Mouse (Mus musculus) adipocyte (in vitro differentiated cells): ENCODE data around the gene Gpnmb.

Experiments used
- DNase-seq: peaks from one replicate; pipeline ENCODE4 v3.0.0-alpha.2; 2016; ENCODE audit warnings: low spot score

Gene Gpnmb

DNA sequence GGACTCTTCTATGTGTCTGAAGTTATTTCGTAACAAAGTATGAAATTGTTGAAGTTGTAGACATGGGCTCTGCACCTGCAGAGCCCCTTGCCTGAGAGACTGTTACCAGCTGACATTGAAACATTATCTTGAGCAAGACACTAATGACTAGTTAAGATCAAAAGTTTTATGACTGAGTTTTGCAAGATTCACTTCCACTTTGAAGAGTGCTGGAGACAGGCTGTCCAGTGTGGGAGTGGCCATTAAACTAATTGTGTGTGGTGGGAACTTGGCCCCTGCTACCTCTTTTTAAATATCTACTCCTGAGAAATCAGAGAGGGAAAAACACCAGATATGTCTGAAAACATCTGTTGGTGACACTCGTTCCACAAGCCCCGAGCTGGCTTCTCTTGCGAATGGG lies 5.1 kb upstream of the Gpnmb start:
- DNase-seq = no peak

GRCm38 (mm10) chr6:49032783-49033182 lies 3.6 kb upstream of the Gpnmb start:
- no peak for DNase-seq

DNA sequence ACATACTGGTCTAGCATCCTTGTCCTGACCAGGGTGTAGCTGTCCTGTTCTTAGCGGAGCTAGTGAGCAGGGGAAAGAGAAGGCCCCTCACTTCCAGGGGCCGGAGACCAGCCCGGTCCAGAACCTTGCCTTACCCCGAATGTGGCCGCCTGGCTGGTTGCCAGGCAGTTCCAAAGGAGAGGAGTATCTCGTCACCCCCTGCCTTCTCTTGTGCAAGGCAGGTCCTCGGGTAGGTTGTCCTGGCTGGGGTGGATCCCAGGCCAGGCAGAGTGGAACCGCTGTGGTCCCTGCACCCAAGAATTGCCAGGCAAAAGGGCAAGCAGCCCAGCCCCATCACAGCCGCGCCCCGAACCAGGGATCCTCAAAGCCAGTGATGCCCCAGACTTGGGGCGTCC lies 919 bp downstream of the Gpnmb start:
- no peak for DNase-seq

DNA sequence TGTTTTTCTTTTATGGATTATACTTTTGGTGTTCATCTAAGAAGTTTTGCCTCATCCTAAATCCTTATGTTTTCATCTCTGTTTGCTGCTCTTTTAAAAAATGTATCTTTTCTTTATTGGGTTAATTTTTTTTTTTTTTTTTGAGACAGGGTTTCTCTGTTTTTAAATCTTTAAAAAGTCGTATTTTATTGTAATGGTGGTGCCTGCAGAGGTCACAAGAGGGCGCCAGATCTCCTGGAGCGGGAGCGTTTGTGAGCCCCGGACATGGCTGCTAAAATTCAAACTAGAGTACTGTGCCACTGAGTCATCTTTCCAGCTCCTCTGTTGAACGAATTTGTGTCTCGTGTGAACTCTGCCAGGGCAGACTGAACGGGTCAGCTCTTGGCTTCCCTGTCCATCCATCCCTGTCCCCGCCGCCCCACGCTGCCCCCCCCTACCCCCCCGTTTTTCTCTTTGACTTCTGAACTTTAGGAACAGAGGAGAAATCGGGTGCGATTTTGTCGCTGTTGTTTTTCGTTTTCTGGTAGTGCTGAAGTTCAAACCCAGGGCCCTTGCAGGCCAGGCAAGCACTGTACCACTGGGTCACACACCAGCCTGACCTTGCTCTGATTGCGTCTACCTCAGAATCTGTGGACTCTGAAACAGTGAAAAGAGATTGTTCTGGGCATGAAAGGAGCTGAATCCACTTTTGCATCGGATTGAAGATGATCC lies 3.3 kb downstream of the Gpnmb start:
- peak; percentile 77 for DNase-seq

DNA sequence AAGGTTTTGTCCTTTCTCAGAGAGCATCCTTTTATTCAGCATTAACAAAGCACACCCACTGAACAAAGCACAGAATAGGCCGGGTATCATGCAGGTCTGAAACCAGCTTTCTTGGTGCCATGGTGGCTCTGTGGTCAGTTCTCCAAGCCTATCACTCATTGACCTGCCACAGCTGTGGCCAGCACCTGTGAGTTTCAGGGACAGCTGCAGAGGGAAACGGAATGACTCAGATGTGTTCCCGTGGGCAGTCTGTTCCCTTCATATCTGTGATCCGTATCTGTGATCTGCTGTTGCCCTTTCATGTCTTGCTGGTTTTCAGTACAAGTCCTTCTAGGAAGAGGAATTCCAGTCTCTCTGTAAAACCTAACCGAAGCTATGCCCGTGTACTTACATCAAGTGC lies 10.2 kb downstream of the Gpnmb start:
- no peak for DNase-seq

DNA sequence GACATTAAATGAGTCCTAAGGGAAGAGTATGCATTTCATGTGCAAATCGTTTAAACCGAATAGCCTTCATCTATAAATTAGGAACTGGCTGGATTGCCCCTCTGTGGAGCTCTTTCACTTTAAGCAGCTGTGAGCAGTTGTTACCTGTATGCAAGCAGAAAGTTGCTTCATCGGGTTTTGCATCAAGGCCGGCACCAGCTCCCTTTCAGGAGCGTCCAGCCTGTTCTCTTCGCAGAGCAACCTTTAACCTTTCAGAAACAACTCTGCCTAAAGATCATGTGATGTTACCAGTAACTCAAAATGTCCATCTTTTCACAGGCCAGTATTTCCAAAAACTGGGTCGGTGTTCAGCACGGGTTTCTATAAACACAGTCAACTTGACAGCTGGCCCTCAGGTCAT lies 10.6 kb downstream of the Gpnmb start:
- DNase-seq = no peak

DNA sequence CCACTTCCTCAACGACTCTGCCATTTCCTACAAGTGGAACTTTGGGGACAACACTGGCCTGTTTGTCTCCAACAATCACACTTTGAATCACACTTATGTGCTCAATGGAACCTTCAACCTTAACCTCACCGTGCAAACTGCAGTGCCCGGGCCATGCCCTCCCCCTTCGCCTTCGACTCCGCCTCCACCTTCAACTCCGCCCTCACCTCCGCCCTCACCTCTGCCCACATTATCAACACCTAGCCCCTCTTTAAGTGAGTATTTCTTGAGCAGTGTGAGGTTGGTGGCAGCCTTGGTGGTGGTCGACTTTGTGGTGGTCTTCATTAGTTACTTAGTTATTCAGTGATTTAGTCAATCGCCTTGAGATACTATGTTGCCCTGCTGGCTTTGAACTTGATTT lies 11.5 kb downstream of the Gpnmb start:
- no peak for DNase-seq

DNA sequence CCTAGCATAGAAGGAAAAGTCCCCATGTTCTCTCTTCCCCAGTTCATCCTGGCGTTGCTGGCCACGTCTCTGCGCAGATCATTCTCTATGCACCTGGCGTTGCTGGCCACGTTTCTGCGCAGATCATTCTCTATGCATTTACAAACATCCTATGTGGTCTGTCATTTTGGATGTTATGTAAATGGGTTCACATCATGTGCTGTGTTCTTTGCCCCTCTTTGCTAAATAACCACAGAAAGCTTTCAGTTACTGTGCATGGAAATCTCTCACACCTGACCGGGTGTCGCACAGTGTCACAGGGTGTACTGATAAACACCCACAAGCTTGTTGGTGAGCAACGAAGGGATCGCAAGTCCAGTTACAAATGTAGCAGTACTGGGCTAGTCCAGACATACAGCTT lies 12.0 kb downstream of the Gpnmb start:
- no peak for DNase-seq

- no peak for DNase-seq
Measured at GRCm38 (mm10) chr6:49050677-49051410, 14.5 kb downstream of the Gpnmb start.

DNA sequence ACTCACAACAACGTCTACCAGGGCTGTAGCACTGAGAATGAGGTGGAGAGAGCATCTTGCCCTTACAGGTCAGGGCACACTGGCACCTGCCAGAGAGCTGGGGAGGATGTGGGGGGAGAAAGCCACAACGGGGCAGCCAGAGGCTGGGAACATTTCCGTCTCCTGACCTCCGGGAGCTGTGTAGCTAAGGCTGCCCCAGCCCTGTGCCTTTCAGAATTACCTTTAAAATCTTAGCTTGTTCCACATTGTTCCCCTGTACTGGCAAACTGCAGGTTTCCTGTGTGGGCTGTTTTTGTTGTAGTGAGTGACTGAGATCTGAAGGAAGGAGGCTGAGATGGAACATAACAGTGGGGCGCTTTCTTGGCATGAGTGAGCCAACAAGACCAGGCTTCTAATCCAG lies 15.8 kb downstream of the Gpnmb start:
- DNase-seq = no peak

DNA sequence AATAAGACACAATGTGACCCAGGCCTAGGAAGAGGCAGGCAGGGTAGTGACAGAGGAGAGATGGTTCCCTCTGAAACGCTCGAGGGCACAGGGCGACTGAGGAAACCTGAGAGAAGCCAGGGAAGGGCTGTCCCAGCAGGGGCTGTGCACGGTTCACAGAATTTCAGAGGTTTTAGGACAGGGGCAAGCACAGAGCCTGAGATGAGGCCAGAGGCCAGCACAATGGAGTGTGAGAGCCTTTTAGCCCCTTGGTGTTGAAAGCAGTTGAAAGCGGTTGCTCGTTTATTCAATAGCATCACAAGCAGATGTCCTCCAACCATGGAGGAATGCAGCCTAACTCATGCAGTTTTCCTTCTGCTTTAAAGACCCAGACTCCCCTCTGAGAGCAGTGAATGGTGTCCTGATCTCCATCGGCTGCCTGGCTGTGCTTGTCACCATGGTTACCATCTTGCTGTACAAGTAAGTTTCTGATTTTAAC lies 18.9 kb downstream of the Gpnmb start:
- no peak for DNase-seq

DNA sequence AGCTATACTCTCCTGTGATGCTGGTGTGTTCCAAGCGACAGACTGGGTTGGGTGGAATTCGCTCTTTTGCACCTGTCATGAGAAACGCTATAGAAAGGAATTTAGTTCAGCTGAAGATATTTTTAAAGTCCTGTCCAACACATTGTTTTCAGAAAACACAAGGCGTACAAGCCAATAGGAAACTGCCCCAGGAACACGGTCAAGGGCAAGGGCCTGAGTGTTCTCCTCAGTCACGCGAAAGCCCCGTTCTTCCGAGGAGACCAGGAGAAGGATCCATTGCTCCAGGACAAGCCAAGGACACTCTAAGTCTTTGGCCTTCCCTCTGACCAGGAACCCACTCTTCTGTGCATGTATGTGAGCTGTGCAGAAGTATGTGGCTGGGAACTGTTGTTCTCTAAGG lies 19.7 kb downstream of the Gpnmb start:
- no peak for DNase-seq

DNA sequence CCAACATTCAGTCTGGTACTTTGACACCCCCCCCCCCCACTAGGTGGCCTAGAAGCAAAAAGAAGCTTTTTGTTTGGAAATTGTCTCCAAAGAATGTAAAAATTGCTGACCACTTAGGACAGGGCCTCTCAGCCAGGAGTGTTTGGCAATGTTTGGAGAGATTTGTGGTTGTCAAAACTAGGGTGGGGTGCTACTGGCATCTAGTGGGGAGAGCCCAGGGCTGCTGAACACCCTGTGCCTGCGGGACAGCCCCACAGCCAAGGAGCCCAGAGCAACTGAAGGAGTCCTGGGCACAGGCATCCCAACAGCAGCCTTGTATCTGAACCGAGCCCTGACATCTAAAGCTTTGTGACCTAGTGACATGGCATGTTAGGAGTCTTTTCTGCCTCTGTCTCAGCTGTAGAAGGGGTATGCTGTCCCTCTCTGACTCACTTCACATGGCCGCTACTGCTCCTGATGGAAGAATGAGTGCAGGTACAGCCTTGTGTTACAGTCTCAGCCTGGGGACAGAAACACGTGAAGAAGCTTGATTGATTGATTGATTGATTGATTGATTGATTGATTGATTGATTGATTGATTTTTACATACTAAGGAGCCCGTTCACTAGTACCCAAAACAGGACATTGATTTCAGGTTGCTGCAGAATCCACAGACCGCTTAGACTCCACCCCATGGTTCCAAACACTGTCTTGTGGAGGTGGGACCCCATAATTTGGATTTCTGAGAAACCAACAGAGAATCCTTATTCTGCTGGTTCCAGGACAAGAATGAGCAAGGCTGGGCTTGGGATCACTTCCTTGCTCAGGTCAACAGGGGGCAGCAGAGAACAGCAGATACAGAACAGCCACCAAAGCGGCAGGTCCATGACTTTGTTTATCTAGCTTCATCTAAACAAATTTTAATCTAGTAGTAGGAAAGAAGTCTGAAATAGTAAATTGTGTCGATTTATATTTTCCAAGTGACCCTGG lies 21.0 kb downstream of the Gpnmb start:
- peak; percentile 92 for DNase-seq

GRCm38 (mm10) chr6:49068361-49068760 lies 32.0 kb downstream of the Gpnmb start:
- DNase-seq = no peak

GRCm38 (mm10) chr6:49073304-49074116 lies 37.2 kb downstream of the Gpnmb start, which contains the start of gene Malsu1:
Gene Malsu1 (plus strand): TSS chr6:49073795.
- peak; percentile 98 for DNase-seq

GRCm38 (mm10) chr6:49074117-49074490 lies 37.8 kb downstream of the Gpnmb start:
- DNase-seq = no peak

- no peak for DNase-seq
Measured at GRCm38 (mm10) chr6:49077894-49078293, 41.5 kb downstream of the Gpnmb start.

DNA sequence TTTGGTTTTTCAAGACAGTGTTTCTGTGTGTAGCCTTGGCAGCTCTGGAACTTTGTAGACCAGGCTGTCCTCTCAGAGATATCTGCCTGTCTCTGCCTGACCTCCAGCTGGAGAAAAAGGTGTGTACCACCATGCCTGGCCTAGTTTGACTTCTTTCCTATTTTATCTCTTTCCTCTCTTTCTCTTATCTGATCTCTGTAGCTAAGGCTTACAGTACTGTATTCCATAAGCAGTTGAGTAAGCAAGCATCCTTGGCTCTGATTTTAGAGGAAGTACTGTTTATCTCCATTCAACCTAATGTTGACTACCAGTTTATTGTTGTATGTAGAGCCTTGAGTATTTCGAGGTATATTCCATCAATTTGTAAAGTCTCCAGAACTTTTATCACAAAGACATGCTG lies 43.0 kb downstream of the Gpnmb start:
- no peak for DNase-seq

- DNase-seq = no peak
Measured at GRCm38 (mm10) chr6:49083008-49083407, 46.7 kb downstream of the Gpnmb start.

DNA sequence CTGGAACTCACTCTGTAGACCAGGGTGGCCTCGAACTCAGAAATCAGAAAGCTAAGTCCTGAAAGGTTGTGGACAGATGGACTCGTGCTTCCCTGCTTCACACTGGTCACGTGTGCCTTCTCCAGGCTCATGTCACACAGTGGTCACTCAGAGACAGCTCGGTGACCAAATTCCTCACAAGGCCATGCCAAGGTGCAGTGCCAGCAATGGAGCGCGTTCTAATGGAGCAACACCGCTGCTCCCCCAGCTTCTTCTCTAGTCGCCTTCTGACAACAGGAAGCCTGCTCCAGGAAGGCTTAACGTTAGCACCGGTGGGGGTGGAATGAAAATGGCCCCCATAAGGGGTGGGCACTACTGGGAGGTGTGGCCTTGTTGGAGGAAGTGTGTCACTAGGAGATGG lies 58.6 kb downstream of the Gpnmb start:
- DNase-seq = no peak

DNA sequence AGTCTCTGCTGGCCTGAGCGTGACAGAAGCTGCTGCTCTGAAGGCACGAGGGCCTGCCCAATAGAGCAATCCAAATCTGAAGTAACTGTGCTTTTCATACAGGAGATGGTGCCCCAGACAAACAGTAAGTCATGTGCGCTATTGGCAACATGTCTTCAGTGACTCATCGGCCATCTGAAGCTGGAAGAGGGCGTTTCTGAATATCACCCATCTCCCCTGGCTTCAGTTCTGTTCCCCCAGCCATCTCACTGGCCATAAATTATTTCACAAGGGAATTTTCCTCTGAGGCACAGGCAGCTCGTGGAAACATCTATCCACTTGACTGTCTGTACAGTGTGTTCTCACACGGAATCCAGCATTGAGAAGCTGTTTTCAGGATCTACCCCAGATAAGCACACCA lies 60.1 kb downstream of the Gpnmb start:
- peak; percentile 93 for DNase-seq
